Mouse (Mus musculus) lung, adult 18-20 months (tissue): ENCODE results near the gene 1700020A23Rik.
A peak's percentile ranks its signal among the peaks of the same experiment; 100 is the strongest.

Source experiments
- DNase-seq, 2 experiments: peaks; one replicate each; pipeline ENCODE4 v3.0.0; 2022; ENCODE audit warnings: mixed read lengths in 2 of 2

The 1700020A23Rik gene

GRCm38 (mm10) chr2:130411558-130412495 lies 6.8 kb downstream of the 1700020A23Rik start:
- DNase-seq = peak; percentile 70 to 80

- no peak for DNase-seq
These were observed 7.7 kb downstream of the 1700020A23Rik start for GRCm38 (mm10) chr2:130412775-130413174.

GRCm38 (mm10) chr2:130414094-130414856 lies 9.2 kb downstream of the 1700020A23Rik start:
- DNase-seq = no peak

GRCm38 (mm10) chr2:130421781-130422620 lies 16.9 kb downstream of the 1700020A23Rik start:
- DNase-seq = no peak

GRCm38 (mm10) chr2:130423397-130424125 lies 18.5 kb downstream of the 1700020A23Rik start:
- peak; percentile 69 to 72 for DNase-seq

GRCm38 (mm10) chr2:130424126-130424853 lies 19.2 kb downstream of the 1700020A23Rik start, which contains the start of the genes Vps16 and Pced1a:
Gene Vps16 (plus strand): TSS chr2:130424339.
Gene Pced1a (minus strand): TSS chr2:130424701.
- peak; percentile 93 for DNase-seq

GRCm38 (mm10) chr2:130425112-130425511 lies 20.1 kb downstream of the 1700020A23Rik start:
- DNase-seq = no peak

GRCm38 (mm10) chr2:130429851-130430250 lies 24.8 kb downstream of the 1700020A23Rik start:
- DNase-seq = no peak

- DNase-seq = no peak
These were observed 25.4 kb downstream of the 1700020A23Rik start for GRCm38 (mm10) chr2:130430484-130430883.

GRCm38 (mm10) chr2:130432157-130432556 lies 27.1 kb downstream of the 1700020A23Rik start:
- no peak for DNase-seq

GRCm38 (mm10) chr2:130433152-130433551 lies 28.1 kb downstream of the 1700020A23Rik start:
- peak in 1 of 2 experiments; percentile 54 for DNase-seq

GRCm38 (mm10) chr2:130436769-130437168 lies 31.7 kb downstream of the 1700020A23Rik start:
- no peak for DNase-seq

GRCm38 (mm10) chr2:130438861-130439260 lies 33.8 kb downstream of the 1700020A23Rik start:
- no peak for DNase-seq

GRCm38 (mm10) chr2:130439840-130440480 lies 34.9 kb downstream of the 1700020A23Rik start:
- no peak for DNase-seq

- no peak for DNase-seq
These were observed 37.1 kb downstream of the 1700020A23Rik start for GRCm38 (mm10) chr2:130442162-130442561.

- no peak for DNase-seq
These were observed 43.4 kb downstream of the 1700020A23Rik start for GRCm38 (mm10) chr2:130448449-130448848.

- DNase-seq = no peak
These were observed 44.1 kb downstream of the 1700020A23Rik start for GRCm38 (mm10) chr2:130449021-130449793.

GRCm38 (mm10) chr2:130449794-130450433 lies 44.9 kb downstream of the 1700020A23Rik start, which contains the start of gene Ptpra:
Gene Ptpra (plus strand): TSS chr2:130450278.
- DNase-seq = peak; percentile 89 to 90

GRCm38 (mm10) chr2:130450434-130450796 lies 45.4 kb downstream of the 1700020A23Rik start:
- DNase-seq = peak; percentile 71 to 75
